Mouse (Mus musculus) forebrain, postnatal 0 days (tissue): ENCODE data around the gene Zfp36. TPM values are rescaled to one million over a fixed set of nuclear protein-coding genes. Genes with fewer than 3 reads are reported as not detected.

Experiments
- ATAC-seq: fragments of 200-750 bp; cut with Nextera tagmentation; 2 replicates; pipeline ENCODE4 v1.8.0; 2017; ENCODE audit warnings: mild to moderate bottlenecking, moderate library complexity
- DNase-seq: peaks from one replicate; pipeline ENCODE4 v3.0.0-alpha.2; 2015
- H3K27ac ChIP-seq: fragments of 300-500 bp; sonication (generic); 2 replicates; pipeline ENCODE4 v1.5.1; 2014; ENCODE audit warnings: low read depth, mild to moderate bottlenecking, antibody characterized with exemption, low read length, moderate library complexity, mixed read lengths
- H3K27me3 ChIP-seq: fragments of 300-500 bp; sonication (generic); 2 replicates; pipeline ENCODE4 v1.6.1; 2014; ENCODE audit warnings: mild to moderate bottlenecking, low read length, mixed read lengths; ENCODE audit not compliant: insufficient read depth
- H3K36me3 ChIP-seq: fragments of 300-500 bp; sonication (generic); 2 replicates; pipeline ENCODE4 v1.6.1; 2014; ENCODE audit warnings: mild to moderate bottlenecking, moderate library complexity; ENCODE audit not compliant: insufficient read depth
- H3K4me1 ChIP-seq: fragments of 300-500 bp; sonication (generic); 2 replicates; pipeline ENCODE4 v1.6.1; 2014; ENCODE audit warnings: antibody characterized with exemption; ENCODE audit not compliant: insufficient read depth
- H3K4me2 ChIP-seq: fragments of 300-500 bp; sonication (generic); 2 replicates; pipeline ENCODE4 v1.6.1; 2014; ENCODE audit warnings: low read depth, mild to moderate bottlenecking, moderate library complexity
- H3K4me3 ChIP-seq: fragments of 300-500 bp; sonication (generic); 2 replicates; pipeline ENCODE4 v1.5.1; 2014; ENCODE audit warnings: low read depth, low read length, mixed read lengths
- H3K9ac ChIP-seq: fragments of 300-500 bp; sonication (generic); 2 replicates; pipeline ENCODE4 v1.6.1; 2014; ENCODE audit warnings: mild to moderate bottlenecking
- H3K9me3 ChIP-seq: fragments of 300-500 bp; sonication (generic); 2 replicates; pipeline ENCODE4 v1.6.1; 2016; ENCODE audit warnings: low read length
- CTCF ChIP-seq: sonication (generic); IDR thresholded peaks from 2 replicates; pipeline ENCODE4 v1.5.1; 2016; ENCODE audit warnings: antibody characterized with exemption, control low read depth, low read depth
- WGBS: fragments of 180-500 bp; shearing (Covaris S2); extraction: QIAGEN DNeasy Blood & Tissue Kit; methylation state at CpG from one replicate; pipeline ENCODE4 v1.1.7; 2014; 5-methylcytosine and 5-hydroxymethylcytosine counted together
- polyA plus RNA-seq: library from polyadenylated mRNA; unstranded; fragments of >200 nt; fragmentation: Nextera tagmentation; extraction: Ambion mirVana; gene quantifications from 2 replicates; pipeline ENCODE4 v1.2.1, GENCODE M21; 2015
- total RNA-seq: library from RNA; depleted of rRNA; stranded (reverse); fragments of >200 nt; gene quantifications from 2 replicates; pipeline ENCODE4 v1.2.3, GENCODE M21; 2014

Zfp36 gene
- total and polyA plus RNA-seq, 2 experiments from 2014 or later, result 3.8 to 4.0 TPM

DNA sequence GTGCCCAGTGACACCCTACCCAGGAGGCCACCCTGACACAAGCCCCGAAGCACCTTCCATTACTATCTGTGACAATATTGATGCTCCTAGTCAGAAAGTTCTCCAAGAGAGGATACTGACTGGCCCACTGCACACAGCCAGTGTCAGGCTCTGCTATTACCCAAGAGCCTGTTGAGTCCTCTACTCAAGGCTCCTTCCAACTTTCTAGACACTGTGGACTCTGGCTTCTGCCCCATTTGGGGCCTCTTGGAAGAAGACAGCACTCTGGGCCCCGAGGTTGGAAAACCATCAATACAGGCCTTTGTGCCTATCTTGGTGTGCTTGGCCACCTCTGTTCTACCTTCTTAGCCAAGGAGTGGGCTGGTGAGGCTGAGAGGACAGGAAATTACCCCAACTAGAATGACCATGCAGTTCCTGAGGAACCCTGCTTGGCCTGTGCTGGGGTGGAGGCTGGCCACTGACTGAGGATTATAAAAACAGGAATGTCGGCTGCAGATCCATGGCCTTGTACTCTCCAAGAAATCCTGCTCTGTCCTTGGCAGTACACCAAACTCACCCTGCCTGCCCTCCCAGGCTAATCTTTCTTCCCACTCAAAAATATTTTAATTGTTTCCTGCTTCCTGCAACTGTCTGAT, 30.9 kb upstream of the Zfp36 start:
- no peak for ATAC-seq

DNA sequence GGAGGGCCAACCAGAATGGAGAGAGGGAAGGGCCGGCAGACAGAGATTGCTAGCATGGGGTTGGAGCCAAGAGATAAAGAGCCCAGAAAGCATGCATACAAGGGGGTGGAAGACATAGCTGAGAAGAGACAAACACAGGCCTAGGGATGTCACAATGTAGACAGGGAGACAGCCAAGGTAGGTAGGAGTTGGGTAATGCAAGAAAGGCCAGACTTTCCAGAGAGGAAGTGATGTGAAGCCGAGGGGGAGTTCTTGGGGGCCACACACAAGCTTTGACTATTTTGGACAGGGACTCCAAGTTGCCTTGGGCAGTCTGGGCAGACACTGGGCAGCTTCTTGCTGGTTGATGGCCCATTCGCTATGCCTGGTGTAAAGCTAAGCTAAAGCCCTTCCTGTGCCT, 21.9 kb upstream of the Zfp36 start:
- 85% methylated on average over 3 of the region's 3 CpGs for WGBS
- no peak overlapping the region for H3K27ac ChIP-seq
- no peaks in the 10 kb centered on the region for H3K4me1 ChIP-seq
- peaks cover 96% of the 10 kb centered on the region for H3K36me3 ChIP-seq
- no peaks in the 10 kb centered on the region for H3K9me3 ChIP-seq
- no peaks in the 10 kb centered on the region for H3K27me3 ChIP-seq
- DNase-seq, result no peak
- no peak overlapping the region for H3K4me2 ChIP-seq
- H3K4me3 ChIP-seq, result no peak overlapping the region
- ATAC-seq, result no peak
- no peak overlapping the region for H3K9ac ChIP-seq
- no peak for TF ChIP-seq CTCF

More for the DNA sequence above, 30.9 kb upstream of the Zfp36 start:
- TF ChIP-seq CTCF, result no peak
- Histone ChIP-seq H3K9me3 (no peaks in the 10 kb centered on the region), H3K4me2 (no peak overlapping the region), H3K4me1 (no peaks in the 10 kb centered on the region), H3K27ac (no peak overlapping the region), H3K4me3 (no peak overlapping the region), H3K27me3 (no peaks in the 10 kb centered on the region), H3K9ac (no peak overlapping the region), H3K36me3 (peaks cover 73% of the 10 kb centered on the region)
- DNase-seq, result no peak
- 90% methylated on average over 3 of the region's 3 CpGs for WGBS

DNA sequence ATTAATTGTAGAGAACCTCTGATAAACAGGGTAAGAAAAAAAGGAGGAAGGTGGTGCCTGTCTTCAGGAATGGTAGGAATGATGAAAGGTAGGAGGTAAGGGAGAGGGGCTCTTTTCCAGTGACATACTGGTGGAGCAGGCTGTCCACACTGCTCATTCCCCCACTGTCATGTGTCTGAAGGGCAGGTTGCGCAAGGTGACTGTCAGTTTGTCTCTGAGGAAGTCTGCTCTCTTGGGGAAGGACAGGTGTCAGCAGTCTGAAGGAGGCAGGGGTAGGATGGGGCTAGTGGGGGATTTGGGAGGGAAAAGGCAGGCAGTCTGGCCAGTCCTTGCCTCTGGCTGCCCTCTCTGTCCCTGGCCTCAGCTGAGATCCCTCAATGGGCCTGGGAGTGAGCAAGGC, 21.0 kb upstream of the Zfp36 start:
- Histone ChIP-seq H3K4me3 (no peak overlapping the region), H3K4me2 (no peak overlapping the region), H3K4me1 (no peaks in the 10 kb centered on the region), H3K9me3 (no peaks in the 10 kb centered on the region), H3K9ac (no peak overlapping the region), H3K36me3 (peaks cover 96% of the 10 kb centered on the region), H3K27ac (no peak overlapping the region), H3K27me3 (no peaks in the 10 kb centered on the region)
- TF ChIP-seq CTCF, result no peak
- WGBS, result 100% methylated on average over 1 of the region's 1 CpGs
- no peak for ATAC-seq
- DNase-seq, result no peak

DNA sequence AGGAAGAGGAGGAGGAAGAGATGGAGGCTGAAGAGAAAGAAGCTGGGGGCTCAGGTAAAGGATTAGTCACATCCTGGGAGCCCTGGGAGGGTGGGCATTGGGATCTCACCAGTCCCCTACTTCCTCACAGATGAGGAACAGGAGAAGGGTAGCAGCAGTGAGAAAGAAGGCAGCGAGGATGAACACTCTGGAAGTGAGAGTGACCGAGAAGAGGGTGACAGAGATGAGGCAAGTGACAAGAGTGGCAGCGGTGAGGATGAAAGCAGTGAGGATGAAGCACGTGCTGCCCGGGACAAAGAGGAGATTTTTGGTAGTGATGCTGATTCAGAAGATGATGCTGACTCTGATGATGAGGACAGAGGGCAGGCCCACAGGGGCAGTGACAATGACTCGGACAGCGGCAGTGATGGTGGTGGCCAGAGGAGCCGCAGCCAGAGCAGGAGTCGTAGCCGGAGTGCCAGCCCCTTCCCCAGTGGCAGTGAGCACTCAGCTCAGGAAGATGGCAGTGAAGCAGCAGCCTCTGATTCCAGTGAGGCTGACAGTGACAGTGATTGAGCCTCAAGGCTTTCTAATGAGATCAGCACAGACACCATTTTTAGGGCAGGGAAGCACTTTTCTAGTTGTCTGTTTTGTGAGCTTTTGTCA, 18.8 kb upstream of the Zfp36 start:
- Histone ChIP-seq H3K27me3 (no peaks in the 10 kb centered on the region), H3K36me3 (peaks cover 85% of the 10 kb centered on the region), H3K27ac (no peak overlapping the region), H3K4me2 (no peak overlapping the region), H3K4me1 (peaks cover under 1% of the 10 kb centered on the region; the same call in 1 of the 2 replicates), H3K4me3 (no peak overlapping the region), H3K9me3 (no peaks in the 10 kb centered on the region), H3K9ac (no peak overlapping the region)
- DNase-seq, result no peak
- no peak for TF ChIP-seq CTCF
- WGBS, result 90% methylated on average over 10 of the region's 10 CpGs
- ATAC-seq, result no peak

DNA sequence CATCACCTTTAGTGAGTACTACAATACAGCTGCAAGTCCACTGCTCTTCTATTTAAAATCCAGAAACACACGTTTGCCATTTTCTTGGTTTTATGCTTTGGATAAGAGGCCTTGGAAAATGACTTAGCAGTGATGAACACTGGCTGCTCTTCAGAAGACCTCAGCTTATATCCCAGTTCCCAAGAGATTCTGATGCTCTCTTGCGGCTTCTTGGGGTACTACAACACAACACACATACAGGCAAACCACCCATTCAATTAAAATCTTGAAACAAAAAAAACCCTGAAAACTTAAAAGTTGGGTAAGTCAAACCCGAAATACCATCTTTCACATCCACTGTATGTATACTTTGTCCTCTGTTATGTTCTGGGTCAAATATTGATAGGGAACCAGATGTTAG, 17.9 kb upstream of the Zfp36 start:
- Histone ChIP-seq H3K4me1 (peaks cover 4% of the 10 kb centered on the region; the same call in 1 of the 2 replicates), H3K9ac (no peak overlapping the region), H3K4me2 (no peak overlapping the region), H3K4me3 (no peak overlapping the region), H3K9me3 (no peaks in the 10 kb centered on the region), H3K27me3 (no peaks in the 10 kb centered on the region), H3K27ac (no peak overlapping the region), H3K36me3 (peaks cover 77% of the 10 kb centered on the region)
- 56% methylated on average over 3 of the region's 3 CpGs for WGBS
- ATAC-seq (no peak), DNase-seq (peak; percentile 54)
- TF ChIP-seq CTCF, result peak; percentile 54

DNA sequence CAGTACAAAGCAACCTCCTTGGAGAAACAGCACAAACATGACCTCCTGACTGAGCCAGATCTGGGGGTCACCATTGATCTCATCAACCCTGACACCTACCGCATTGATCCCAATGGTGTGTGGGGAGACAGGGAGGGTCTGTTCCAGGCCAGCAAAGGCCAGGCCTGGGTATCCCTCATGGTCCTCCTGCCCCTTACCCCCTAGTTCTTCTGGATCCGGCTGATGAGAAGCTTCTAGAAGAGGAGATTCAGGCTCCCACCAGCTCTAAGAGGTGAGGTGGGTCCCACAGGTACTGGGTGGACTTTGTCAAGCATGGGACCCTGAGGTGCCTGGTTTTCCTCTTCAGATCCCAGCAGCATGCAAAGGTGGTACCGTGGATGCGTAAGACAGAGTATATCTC, 15.4 kb upstream of the Zfp36 start:
- Histone ChIP-seq H3K9me3 (no peaks in the 10 kb centered on the region), H3K4me2 (no peak overlapping the region), H3K4me3 (no peak overlapping the region), H3K9ac (no peak overlapping the region), H3K27me3 (no peaks in the 10 kb centered on the region), H3K27ac (no peak overlapping the region), H3K36me3 (peaks cover 56% of the 10 kb centered on the region), H3K4me1 (peaks cover 9% of the 10 kb centered on the region)
- WGBS, result 100% methylated on average over 4 of the region's 4 CpGs
- DNase-seq, result no peak
- no peak for ATAC-seq
- TF ChIP-seq CTCF, result no peak

DNA sequence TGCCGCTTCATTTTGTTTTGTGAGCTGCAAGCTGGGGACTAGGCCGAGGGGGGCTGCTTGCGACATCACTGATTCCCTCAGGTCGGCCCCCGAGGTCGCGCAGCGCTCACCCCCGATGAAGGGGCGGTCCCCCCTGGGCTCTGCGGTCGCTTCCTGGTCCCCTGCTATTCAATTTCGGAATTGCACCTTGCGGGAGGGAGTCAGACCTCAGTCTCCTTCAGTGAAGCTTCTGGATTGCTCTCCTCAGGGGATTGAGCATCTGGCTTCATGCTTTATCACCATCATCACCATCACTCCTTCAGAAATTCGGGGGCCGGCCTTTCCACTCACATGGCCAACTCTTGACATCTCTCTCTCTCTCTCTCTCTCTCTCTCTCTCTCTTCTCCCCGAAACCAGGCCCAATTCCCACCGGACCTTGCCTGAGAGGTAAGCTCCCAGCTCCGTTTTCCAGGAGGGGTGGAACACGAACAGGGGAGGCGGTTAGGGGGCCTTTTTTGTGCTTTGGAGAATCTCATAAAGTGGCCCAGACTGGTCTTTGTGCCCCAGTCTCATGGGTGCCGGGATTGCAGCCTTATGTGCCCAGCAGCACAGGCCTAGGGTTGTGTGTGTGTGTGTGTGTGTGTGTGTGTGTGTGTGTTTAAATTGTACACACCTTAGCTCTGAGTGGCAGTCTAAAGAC, 13.4 kb upstream of the Zfp36 start:
- Histone ChIP-seq H3K4me1 (peaks cover 9% of the 10 kb centered on the region), H3K9ac (peak overlapping the region; percentile 74), H3K4me3 (peak overlapping the region; percentile 67), H3K27me3 (no peaks in the 10 kb centered on the region), H3K4me2 (peak overlapping the region; percentile 79), H3K36me3 (peaks cover 56% of the 10 kb centered on the region), H3K27ac (peak overlapping the region; percentile 66), H3K9me3 (no peaks in the 10 kb centered on the region)
- 8% methylated on average over 22 of the region's 22 CpGs for WGBS
- ATAC-seq (no peak), DNase-seq (no peak)
- no peak for TF ChIP-seq CTCF
